Mouse (Mus musculus) embryonic stem cell, embryonic (primary cell): ENCODE results near the gene Dgki.
"Not testable (repeated sequence)": the region's sequence is repeated elsewhere in the genome, so short reads cannot be mapped to it uniquely, and the experiment has no call there.

Source experiments
- CTCF ChIA-PET, 4 experiments: fragments of 300-600 bp in 2 of 4; fragments of 350-600 bp in 2 of 4; sonication (Branson Sonifier 250); formaldehyde crosslinking; loops; one replicate each; lab custom pipeline; 2022; ENCODE audit warnings: inconsistent platforms in 2 of 4; lab: Charles Lee
- POLR2A ChIA-PET, 4 experiments: fragments of 300-600 bp in 2 of 4; fragments of 350-600 bp in 2 of 4; sonication (Branson Sonifier 250); formaldehyde crosslinking; loops; one replicate each; lab custom pipeline; 2022; ENCODE audit warnings: antibody characterized with exemption in 4 of 4, inconsistent platforms in 1 of 4; lab: Charles Lee

Gene Dgki

GRCm38 (mm10) chr6:37138816-37139215 lies 161.2 kb downstream of the Dgki start:
- CTCF ChIA-PET, result no interaction called here

DNA sequence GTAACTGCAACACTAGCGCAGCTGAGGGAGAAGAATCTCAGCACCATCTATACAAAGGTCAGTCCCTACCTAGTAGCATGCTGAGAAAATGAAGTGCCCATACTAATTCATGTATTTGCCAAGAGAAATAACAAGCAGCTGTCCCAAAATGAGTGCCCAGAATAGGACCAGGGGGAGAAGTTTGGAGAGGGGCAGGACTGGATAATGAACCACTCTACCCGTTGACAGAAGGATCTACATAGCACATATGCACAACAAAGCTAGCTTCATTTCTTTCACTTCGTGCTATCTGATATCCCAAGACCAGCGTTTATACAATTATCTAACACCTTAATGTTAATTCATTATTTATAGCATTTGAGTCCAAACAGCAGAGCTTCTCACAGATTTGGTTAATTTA lies 168.7 kb downstream of the Dgki start:
- CTCF ChIA-PET, result no interaction called here
- POLR2A ChIA-PET, result no interaction called here

More at GRCm38 (mm10) chr6:37138816-37139215, 161.2 kb downstream of the Dgki start:
- POLR2A ChIA-PET, result no interaction called here

DNA sequence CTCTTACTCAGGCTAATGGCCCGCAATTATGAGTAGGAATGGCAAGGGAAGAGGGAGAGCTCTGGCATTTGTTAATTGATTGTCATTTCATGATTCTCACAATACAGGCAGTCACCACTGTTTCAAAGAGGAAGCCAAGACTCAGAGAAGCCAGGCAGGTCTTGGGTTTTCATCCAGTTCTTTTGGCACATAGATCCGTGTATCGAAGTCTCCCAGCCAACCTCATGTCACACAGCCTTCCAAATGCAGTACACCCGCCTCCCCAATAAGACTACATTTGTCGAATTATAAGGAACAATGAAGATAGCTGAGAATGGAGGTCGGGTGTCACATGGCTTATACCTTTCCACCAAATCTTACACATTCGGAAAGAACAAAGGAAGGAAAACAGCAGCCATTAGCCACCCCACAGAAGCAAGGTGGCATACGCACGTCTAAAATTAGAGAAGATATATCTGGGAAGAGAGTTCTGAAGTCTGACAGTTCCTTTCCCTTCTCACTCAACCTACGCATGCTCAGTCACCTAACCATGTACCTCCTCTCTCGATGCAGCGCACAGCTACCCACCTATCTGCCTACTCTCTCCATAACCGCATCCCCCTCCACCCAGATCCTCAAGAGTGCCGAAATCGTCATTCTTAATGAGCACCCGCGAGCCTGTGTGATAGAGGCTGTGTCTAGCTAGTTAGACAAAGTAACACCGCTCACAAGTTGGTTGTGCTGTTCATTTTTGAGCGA lies 179.4 kb downstream of the Dgki start:
- ChIA-PET CTCF (interaction anchor here in 2 of 4 experiments (0.6 kb wide), 2 partner anchors 92 to 334 kb away, joined by 3 to 7 read pairs; no protein-coding TSS in a partner anchor), POLR2A (interaction anchor here in 1 of 4 experiments (0.6 kb wide), 1 partner anchor 23 kb away, joined by 3 read pairs; no protein-coding TSS in a partner anchor)

DNA sequence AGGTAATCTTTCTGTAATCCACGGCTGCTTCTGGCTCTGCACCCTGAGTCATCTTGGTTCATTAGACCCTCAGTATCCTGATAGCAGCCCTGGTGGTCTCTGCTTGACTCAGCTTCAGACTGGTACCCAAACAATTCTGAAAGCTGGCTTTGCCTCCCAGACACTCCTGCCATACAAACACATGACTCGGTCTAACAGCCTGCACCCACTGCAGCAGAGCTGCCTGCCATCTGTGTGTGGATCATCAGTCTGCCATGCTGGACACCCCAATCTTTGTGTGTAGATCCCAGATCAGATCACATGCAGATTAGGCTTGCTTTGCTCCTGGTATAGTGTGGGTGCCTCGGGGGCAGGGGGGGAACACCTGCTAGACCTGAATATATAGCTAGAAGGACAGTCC lies 180.8 kb downstream of the Dgki start:
- ChIA-PET CTCF (no interaction called here), POLR2A (no interaction called here)

GRCm38 (mm10) chr6:37113048-37113447 lies 186.9 kb downstream of the Dgki start:
- CTCF ChIA-PET, result no interaction called here
- POLR2A ChIA-PET, result no interaction called here

DNA sequence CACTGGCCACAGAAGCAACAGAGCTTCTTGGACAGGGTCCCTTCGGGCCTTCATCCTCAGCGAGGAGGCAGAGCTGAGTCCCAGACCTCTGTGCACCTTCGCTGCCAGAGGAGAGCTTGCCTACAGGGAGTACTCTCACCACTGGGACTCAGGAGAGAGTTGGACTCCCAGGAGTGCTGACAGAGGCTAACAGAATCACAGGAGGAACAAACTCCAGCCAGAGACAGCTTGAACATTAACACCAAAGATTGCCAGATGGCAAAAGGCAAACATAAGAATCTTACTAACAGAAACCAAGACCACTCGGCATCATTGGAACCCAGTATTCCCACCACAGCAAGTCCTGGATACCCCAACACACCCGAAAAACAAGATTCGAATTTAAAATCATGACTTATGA lies 193.7 kb downstream of the Dgki start:
- POLR2A ChIA-PET, CTCF ChIA-PET: not testable (repeated sequence)

DNA sequence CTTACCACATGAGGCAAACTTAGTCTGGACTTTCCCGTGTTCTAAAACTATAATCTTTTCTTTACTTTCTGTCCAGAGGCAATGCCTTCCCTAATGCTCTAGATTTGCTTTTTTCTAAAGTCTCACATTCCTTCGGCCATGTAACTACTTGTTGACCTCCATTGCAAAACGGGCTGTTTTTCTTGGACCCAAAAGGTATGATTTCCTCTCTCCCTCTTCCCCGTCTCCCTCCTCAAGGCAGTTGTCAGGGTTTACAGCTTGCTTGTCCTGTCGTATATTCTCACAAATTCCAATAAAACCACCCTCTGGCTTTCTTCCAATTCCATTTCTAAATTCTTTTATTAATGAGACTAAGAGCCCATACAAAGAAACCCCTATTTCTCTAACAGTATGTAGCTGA lies 199.6 kb downstream of the Dgki start:
- ChIA-PET CTCF (no interaction called here), POLR2A (no interaction called here)

- ChIA-PET CTCF (interaction anchor here (0.7 to 1.7 kb wide), 8 partner anchors 72 to 455 kb away, joined by 3 to 8 read pairs (median 4); no protein-coding TSS in a partner anchor), POLR2A (interaction anchor here in 2 of 4 experiments (0.6 to 0.8 kb wide), 2 partner anchors 23 to 104 kb away, joined by 3 read pairs; no protein-coding TSS in a partner anchor)
These were observed 202.4 kb downstream of the Dgki start for GRCm38 (mm10) chr6:37097356-37098155.

DNA sequence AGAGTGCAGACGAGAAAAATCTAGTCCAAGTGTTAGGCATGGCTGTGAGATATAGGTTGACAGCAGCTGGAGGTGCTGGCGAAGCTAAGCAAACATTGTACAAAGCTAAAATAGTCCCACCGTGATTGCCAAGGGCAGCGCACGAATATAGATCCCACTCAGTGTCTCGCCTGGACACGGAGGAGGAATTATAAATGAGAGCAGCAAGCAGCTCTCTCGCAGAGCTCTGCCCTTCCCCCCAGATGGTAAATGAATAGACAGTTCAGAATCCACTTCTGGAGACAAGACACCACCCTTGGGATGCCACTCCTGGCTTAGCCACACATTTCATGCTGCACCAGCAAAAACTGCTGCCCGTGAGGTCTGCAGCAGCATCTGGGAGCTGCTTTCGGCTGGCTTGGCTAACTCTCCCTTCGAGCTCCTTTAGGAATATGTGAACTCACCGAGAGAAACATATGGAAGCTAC lies 203.1 kb downstream of the Dgki start:
- ChIA-PET POLR2A (interaction anchor here in 2 of 4 experiments (0.6 to 0.8 kb wide), 3 partner anchors 24 to 153 kb away, joined by 3 read pairs; no protein-coding TSS in a partner anchor), CTCF (interaction anchor here (0.7 to 1.7 kb wide), 9 partner anchors 72 to 456 kb away, joined by 3 to 8 read pairs (median 4); no protein-coding TSS in a partner anchor)

- CTCF ChIA-PET, result interaction anchor here in 1 of 4 experiments (0.5 kb wide), 1 partner anchor 240 kb away, joined by 3 read pairs; no protein-coding TSS in a partner anchor
- POLR2A ChIA-PET, result interaction anchor here in 1 of 4 experiments (0.5 kb wide), 1 partner anchor 342 kb away, joined by 3 read pairs; no protein-coding TSS in a partner anchor
These were observed 210.6 kb downstream of the Dgki start for GRCm38 (mm10) chr6:37089148-37090111.

- ChIA-PET CTCF (no interaction called here), POLR2A (interaction anchor here in 2 of 4 experiments (0.6 to 0.7 kb wide), 3 partner anchors 62 to 363 kb away, joined by 3 to 4 read pairs (median 3); no protein-coding TSS in a partner anchor)
These were observed 217.0 kb downstream of the Dgki start for GRCm38 (mm10) chr6:37082990-37083389.

DNA sequence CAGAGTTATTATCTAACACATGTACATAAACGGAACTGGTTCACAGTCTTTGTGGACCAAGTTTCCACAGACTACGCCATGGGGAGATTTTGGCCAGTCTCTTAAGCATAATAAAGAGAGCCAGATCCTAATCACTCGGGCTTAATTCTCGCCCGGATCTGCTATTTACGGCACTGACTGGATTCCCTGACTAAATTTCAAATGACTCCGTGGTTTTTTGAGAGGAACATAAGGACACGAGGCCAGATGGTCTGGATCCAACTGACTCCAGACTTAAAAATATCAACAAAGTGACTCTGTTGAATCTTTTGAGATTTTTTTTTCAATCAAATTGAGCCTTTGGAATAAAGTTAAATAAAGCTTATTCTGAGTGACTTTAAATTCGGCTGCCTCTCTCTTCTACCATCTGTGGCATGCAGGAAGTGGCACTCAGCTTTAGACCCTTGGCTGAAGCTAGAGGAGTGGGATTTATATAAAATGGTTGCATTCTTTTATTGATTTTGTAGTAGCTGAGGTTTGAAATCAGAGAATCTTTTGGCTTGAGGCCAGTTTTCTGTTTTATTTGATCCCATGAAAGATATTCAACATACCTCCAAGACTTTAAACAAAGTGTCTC lies 227.5 kb downstream of the Dgki start:
- ChIA-PET POLR2A (no interaction called here), CTCF (no interaction called here)

DNA sequence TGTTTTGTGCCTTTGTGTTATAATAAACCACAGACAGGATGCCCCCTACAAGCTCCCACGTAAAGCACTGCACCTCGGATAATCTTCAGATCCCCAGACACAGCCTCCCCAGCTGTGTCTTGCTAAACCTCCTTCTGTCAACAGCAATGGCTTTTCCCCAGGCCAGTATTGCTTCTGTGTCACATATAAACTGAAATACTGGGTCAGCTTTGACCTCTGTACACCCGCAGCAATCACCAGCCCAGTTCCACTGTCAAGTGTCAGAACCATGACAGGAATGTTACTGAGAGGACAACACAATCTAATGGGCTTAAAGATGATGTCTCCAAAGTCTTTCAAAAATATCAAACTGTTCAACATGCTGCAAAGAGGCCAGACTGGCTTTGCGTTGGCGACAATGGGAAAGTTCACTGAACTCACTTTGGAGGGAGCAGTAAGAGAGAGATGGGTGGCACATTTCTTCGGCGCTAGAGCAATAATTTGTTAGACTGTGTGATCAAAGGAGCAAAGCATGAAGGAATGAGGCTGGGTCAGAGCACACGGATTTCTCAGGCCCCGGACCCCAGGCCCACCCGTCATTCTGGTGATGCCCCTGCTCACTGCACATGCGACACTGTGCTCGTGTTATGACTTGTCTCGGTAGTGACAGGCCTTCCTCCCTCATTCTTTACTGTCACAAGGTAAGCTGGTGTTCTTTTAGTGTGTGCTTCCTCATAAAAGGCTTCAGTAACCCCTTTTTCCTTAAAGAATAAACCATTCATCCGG lies 230.0 kb downstream of the Dgki start:
- ChIA-PET POLR2A (interaction anchor here in 1 of 4 experiments (0.9 kb wide), 1 partner anchor 348 kb away, joined by 3 read pairs; no protein-coding TSS in a partner anchor), CTCF (no interaction called here)

GRCm38 (mm10) chr6:37068737-37069136 lies 231.2 kb downstream of the Dgki start:
- ChIA-PET CTCF (no interaction called here), POLR2A (no interaction called here)

GRCm38 (mm10) chr6:37067357-37067756 lies 232.6 kb downstream of the Dgki start:
- POLR2A ChIA-PET, result no interaction called here
- CTCF ChIA-PET, result no interaction called here

- CTCF ChIA-PET, result no interaction called here
These were observed 235.7 kb downstream of the Dgki start for GRCm38 (mm10) chr6:37064214-37064830.

DNA sequence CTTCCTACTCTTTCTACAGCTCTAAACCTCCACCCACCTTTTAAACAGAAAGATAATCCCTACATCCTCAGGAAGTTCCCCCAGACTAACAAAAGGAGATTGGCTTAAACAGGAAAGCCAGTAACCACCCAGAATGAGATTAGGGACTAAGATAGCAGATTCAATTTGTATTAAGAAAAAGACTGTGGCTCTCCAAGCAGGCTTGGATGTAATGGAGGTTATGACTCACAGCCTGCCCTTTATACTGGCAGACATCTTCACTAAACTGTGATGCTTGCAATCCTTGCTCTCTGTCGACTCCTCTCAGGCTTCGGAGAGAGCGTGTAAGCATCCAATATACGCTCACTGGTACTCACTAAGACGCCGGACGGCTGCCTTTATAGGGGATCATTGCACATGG lies 236.7 kb downstream of the Dgki start:
- CTCF ChIA-PET, result no interaction called here
- POLR2A ChIA-PET, result no interaction called here

More at GRCm38 (mm10) chr6:37064214-37064830, 235.7 kb downstream of the Dgki start:
- POLR2A ChIA-PET, result no interaction called here
